Mouse (Mus musculus) limb, embryonic 13.5 days (tissue): ENCODE results near the gene Pde2a. TPM values are rescaled to one million over a fixed set of nuclear protein-coding genes. Genes with fewer than 3 reads are reported as not detected.

Experiments used
- ATAC-seq: fragments of 200-750 bp; cut with Nextera tagmentation; 2 replicates; pipeline ENCODE4 v1.8.0; 2017; ENCODE audit warnings: low read depth, moderate number of reproducible peaks, moderate TSS enrichment; ENCODE audit not compliant: low FRiP score
- H3K27ac ChIP-seq: fragments of 300-500 bp; sonication (generic); 2 replicates; pipeline ENCODE4 v1.5.1; 2015; ENCODE audit warnings: inconsistent platforms, mild to moderate bottlenecking, moderate library complexity
- H3K27me3 ChIP-seq: fragments of 300-500 bp; sonication (generic); 2 replicates; pipeline ENCODE4 v1.6.1; 2015; ENCODE audit warnings: mild to moderate bottlenecking, inconsistent platforms
- H3K36me3 ChIP-seq: fragments of 300-500 bp; sonication (generic); 2 replicates; pipeline ENCODE4 v1.6.1; 2015; ENCODE audit warnings: inconsistent platforms, mild to moderate bottlenecking, moderate library complexity
- H3K4me1 ChIP-seq: fragments of 300-500 bp; sonication (generic); 2 replicates; pipeline ENCODE4 v1.6.1; 2015; ENCODE audit warnings: inconsistent platforms
- H3K4me2 ChIP-seq: fragments of 300-500 bp; sonication (generic); replicated peaks from 2 replicates; pipeline ENCODE4 v1.6.1; 2015; ENCODE audit warnings: inconsistent platforms, mild to moderate bottlenecking, moderate library complexity
- H3K4me3 ChIP-seq: fragments of 300-500 bp; sonication (generic); 2 replicates; pipeline ENCODE4 v1.5.1; 2015; ENCODE audit warnings: moderate library complexity, mild to moderate bottlenecking, inconsistent platforms
- H3K9ac ChIP-seq: fragments of 300-500 bp; sonication (generic); 2 replicates; pipeline ENCODE4 v1.6.1; 2015; ENCODE audit warnings: mild to moderate bottlenecking, inconsistent platforms
- H3K9me3 ChIP-seq: fragments of 300-500 bp; sonication (generic); 2 replicates; pipeline ENCODE4 v1.6.1; 2016; ENCODE audit warnings: inconsistent platforms
- WGBS: fragments of 180-500 bp; shearing (Covaris S2); methylation state at CpG from one replicate; pipeline ENCODE4 v1.1.7; 2015; 5-methylcytosine and 5-hydroxymethylcytosine counted together
- polyA plus RNA-seq: library from polyadenylated mRNA; unstranded; fragments of >200 nt; fragmentation: Nextera tagmentation; extraction: Ambion mirVana; gene quantifications from 2 replicates; pipeline ENCODE4 v1.2.1, GENCODE M21; 2015

Gene Pde2a
- polyA plus RNA-seq, 1 experiment from 2014 or later = 10.4 TPM

GRCm38 (mm10) chr7:101412796-101413195 is 8.7 kb upstream of the Pde2a start:
- Histone ChIP-seq H3K36me3 (peaks cover 30% of the 10 kb centered on the region), H3K4me2 (no peak overlapping the region), H3K27me3 (peaks cover 7% of the 10 kb centered on the region), H3K4me1 (peaks cover 21% of the 10 kb centered on the region), H3K9me3 (no peaks in the 10 kb centered on the region), H3K27ac (no peak overlapping the region), H3K4me3 (no peak overlapping the region), H3K9ac (no peak overlapping the region)
- no peak for ATAC-seq

GRCm38 (mm10) chr7:101414209-101414608 is 7.3 kb upstream of the Pde2a start:
- H3K36me3 ChIP-seq = peaks cover 15% of the 10 kb centered on the region
- peaks cover 21% of the 10 kb centered on the region for H3K4me1 ChIP-seq
- peaks cover 15% of the 10 kb centered on the region for H3K27me3 ChIP-seq
- no peaks in the 10 kb centered on the region for H3K9me3 ChIP-seq
- H3K4me3 ChIP-seq = no peak overlapping the region
- no peak overlapping the region for H3K27ac ChIP-seq
- ATAC-seq = no peak
- WGBS = 39% methylated on average over 4 of the region's 4 CpGs
- H3K9ac ChIP-seq = no peak overlapping the region
- no peak overlapping the region for H3K4me2 ChIP-seq

- Histone ChIP-seq H3K27me3 (peaks cover 20% of the 10 kb centered on the region), H3K27ac (no peak overlapping the region), H3K9ac (no peak overlapping the region), H3K9me3 (no peaks in the 10 kb centered on the region), H3K36me3 (peaks cover 14% of the 10 kb centered on the region), H3K4me2 (no peak overlapping the region), H3K4me1 (peaks cover 21% of the 10 kb centered on the region), H3K4me3 (no peak overlapping the region)
- WGBS = 31% methylated on average over 7 of the region's 7 CpGs
- no peak for ATAC-seq
These were observed 6.6 kb upstream of the Pde2a start for GRCm38 (mm10) chr7:101414661-101415511.

- ATAC-seq = no peak
- no peak overlapping the region for H3K9ac ChIP-seq
These were observed 5.9 kb upstream of the Pde2a start for GRCm38 (mm10) chr7:101415512-101416100.

GRCm38 (mm10) chr7:101416391-101416790 is 5.1 kb upstream of the Pde2a start:
- H3K27me3 ChIP-seq = peaks cover 30% of the 10 kb centered on the region
- H3K4me1 ChIP-seq = peaks cover 21% of the 10 kb centered on the region
- no peak overlapping the region for H3K4me2 ChIP-seq
- 0 out of 2 replicates have a peak, but pooled peaks cover 4% of the 10 kb centered on the region for H3K36me3 ChIP-seq
- ATAC-seq = no peak
- no peaks in the 10 kb centered on the region for H3K9me3 ChIP-seq
- H3K9ac ChIP-seq = no peak overlapping the region
- H3K4me3 ChIP-seq = no peak overlapping the region
- H3K27ac ChIP-seq = no peak overlapping the region
- 46% methylated on average over 5 of the region's 5 CpGs for WGBS

More at GRCm38 (mm10) chr7:101415512-101416100, 5.9 kb upstream of the Pde2a start:
- peaks cover 25% of the 10 kb centered on the region for H3K27me3 ChIP-seq
- H3K36me3 ChIP-seq = 0 out of 2 replicates have a peak, but pooled peaks cover 11% of the 10 kb centered on the region
- no peak overlapping the region for H3K4me3 ChIP-seq
- WGBS = 40% methylated on average over 8 of the region's 8 CpGs
- peaks cover 21% of the 10 kb centered on the region for H3K4me1 ChIP-seq
- no peak overlapping the region for H3K4me2 ChIP-seq
- H3K27ac ChIP-seq = no peak overlapping the region
- H3K9me3 ChIP-seq = no peaks in the 10 kb centered on the region

- no peak for ATAC-seq
- Histone ChIP-seq H3K4me1 (peaks cover 21% of the 10 kb centered on the region), H3K27ac (no peak overlapping the region), H3K36me3 (no peaks in the 10 kb centered on the region), H3K4me3 (no peak overlapping the region), H3K27me3 (peaks cover 37% of the 10 kb centered on the region), H3K9me3 (no peaks in the 10 kb centered on the region), H3K9ac (no peak overlapping the region), H3K4me2 (no peak overlapping the region)
- WGBS = 5% methylated on average over 27 of the region's 27 CpGs
These were observed 2.3 kb upstream of the Pde2a start for GRCm38 (mm10) chr7:101419013-101419770.

- no peak overlapping the region for H3K27ac ChIP-seq
- no peaks in the 10 kb centered on the region for H3K36me3 ChIP-seq
- no peak overlapping the region for H3K4me3 ChIP-seq
- no peak for ATAC-seq
- H3K9me3 ChIP-seq = no peaks in the 10 kb centered on the region
- peaks cover 37% of the 10 kb centered on the region for H3K27me3 ChIP-seq
- 36% methylated on average over 3 of the region's 3 CpGs for WGBS
- H3K4me1 ChIP-seq = no peaks in the 10 kb centered on the region
- H3K4me2 ChIP-seq = no peak overlapping the region
- no peak overlapping the region for H3K9ac ChIP-seq
These were observed 578 bp downstream of the Pde2a start for GRCm38 (mm10) chr7:101422069-101422468.

GRCm38 (mm10) chr7:101422646-101423045 is 1.2 kb downstream of the Pde2a start:
- H3K27me3 ChIP-seq = peaks cover 32% of the 10 kb centered on the region
- no peak overlapping the region for H3K4me2 ChIP-seq
- H3K36me3 ChIP-seq = no peaks in the 10 kb centered on the region
- H3K4me3 ChIP-seq = no peak overlapping the region
- WGBS = 85% methylated on average over 8 of the region's 8 CpGs
- no peaks in the 10 kb centered on the region for H3K9me3 ChIP-seq
- H3K9ac ChIP-seq = no peak overlapping the region
- no peaks in the 10 kb centered on the region for H3K4me1 ChIP-seq
- H3K27ac ChIP-seq = no peak overlapping the region
- ATAC-seq = no peak

- no peak for ATAC-seq
- Histone ChIP-seq H3K36me3 (no peaks in the 10 kb centered on the region), H3K9me3 (no peaks in the 10 kb centered on the region), H3K4me3 (no peak overlapping the region), H3K9ac (no peak overlapping the region), H3K4me2 (no peak overlapping the region), H3K27ac (no peak overlapping the region), H3K27me3 (peaks cover 28% of the 10 kb centered on the region), H3K4me1 (no peaks in the 10 kb centered on the region)
- WGBS = 55% methylated on average over 6 of the region's 6 CpGs
These were observed 2.5 kb downstream of the Pde2a start for GRCm38 (mm10) chr7:101423970-101424369.

- H3K27ac ChIP-seq = no peak overlapping the region
- H3K4me3 ChIP-seq = no peak overlapping the region
- no peaks in the 10 kb centered on the region for H3K36me3 ChIP-seq
- H3K27me3 ChIP-seq = peaks cover 8% of the 10 kb centered on the region; the same call in 1 of the 2 replicates
- H3K4me1 ChIP-seq = no peaks in the 10 kb centered on the region
- WGBS = 68% methylated on average over 8 of the region's 8 CpGs
- no peak overlapping the region for H3K4me2 ChIP-seq
- no peak for ATAC-seq
- no peaks in the 10 kb centered on the region for H3K9me3 ChIP-seq
- H3K9ac ChIP-seq = no peak overlapping the region
These were observed 5.2 kb downstream of the Pde2a start for GRCm38 (mm10) chr7:101426692-101427091.

GRCm38 (mm10) chr7:101427736-101428135 is 6.2 kb downstream of the Pde2a start:
- H3K9me3 ChIP-seq = no peaks in the 10 kb centered on the region
- H3K4me2 ChIP-seq = no peak overlapping the region
- no peak overlapping the region for H3K9ac ChIP-seq
- no peak overlapping the region for H3K4me3 ChIP-seq
- no peak overlapping the region for H3K27ac ChIP-seq
- no peaks in the 10 kb centered on the region for H3K4me1 ChIP-seq
- no peak for ATAC-seq
- 8% methylated on average over 2 of the region's 2 CpGs for WGBS
- 0 out of 2 replicates have a peak, but pooled peaks cover 4% of the 10 kb centered on the region for H3K27me3 ChIP-seq
- H3K36me3 ChIP-seq = no peaks in the 10 kb centered on the region

- Histone ChIP-seq H3K9ac (no peak overlapping the region), H3K27ac (no peak overlapping the region), H3K27me3 (no peaks in the 10 kb centered on the region), H3K36me3 (no peaks in the 10 kb centered on the region), H3K4me3 (no peak overlapping the region), H3K9me3 (no peaks in the 10 kb centered on the region), H3K4me1 (no peaks in the 10 kb centered on the region), H3K4me2 (no peak overlapping the region)
- WGBS = 52% methylated on average over 6 of the region's 6 CpGs
- ATAC-seq = no peak
These were observed 13.5 kb downstream of the Pde2a start for GRCm38 (mm10) chr7:101435038-101435437.
